Mouse (Mus musculus) forebrain, embryonic 12.5 days (tissue): ENCODE data around the gene Mrps10. TPM values are rescaled to one million over a fixed set of nuclear protein-coding genes. Genes with fewer than 3 reads are reported as not detected.
"Not testable (repeated sequence)": the region's sequence is repeated elsewhere in the genome, so short reads cannot be mapped to it uniquely, and the experiment has no call there.

Source experiments
- ATAC-seq: fragments of 200-750 bp; cut with Nextera tagmentation; 2 replicates; pipeline ENCODE4 v1.8.0; 2017; ENCODE audit warnings: moderate TSS enrichment; ENCODE audit not compliant: low FRiP score
- H3K27ac ChIP-seq: fragments of 300-500 bp; sonication (generic); 2 replicates; pipeline ENCODE4 v1.5.1; 2016; ENCODE audit warnings: mild to moderate bottlenecking
- H3K27me3 ChIP-seq: fragments of 300-500 bp; sonication (generic); 2 replicates; pipeline ENCODE4 v1.6.1; 2016; ENCODE audit warnings: mild to moderate bottlenecking
- H3K36me3 ChIP-seq: fragments of 300-500 bp; sonication (generic); replicated peaks from 2 replicates; pipeline ENCODE4 v1.6.1; 2016; ENCODE audit warnings: mild to moderate bottlenecking
- H3K4me1 ChIP-seq: fragments of 300-500 bp; sonication (generic); 2 replicates; pipeline ENCODE4 v1.6.1; 2016
- H3K4me2 ChIP-seq: fragments of 300-500 bp; sonication (generic); 2 replicates; pipeline ENCODE4 v1.6.1; 2016; ENCODE audit warnings: mild to moderate bottlenecking, moderate library complexity
- H3K4me3 ChIP-seq: fragments of 300-500 bp; sonication (generic); replicated peaks from 2 replicates; pipeline ENCODE4 v1.5.1; 2016; ENCODE audit warnings: mild to moderate bottlenecking
- H3K9ac ChIP-seq: fragments of 300-500 bp; sonication (generic); 2 replicates; pipeline ENCODE4 v1.6.1; 2016; ENCODE audit warnings: mild to moderate bottlenecking
- H3K9me3 ChIP-seq: fragments of 300-500 bp; sonication (generic); 2 replicates; pipeline ENCODE4 v1.6.1; 2016
- WGBS: fragments of 180-500 bp; shearing (Covaris S2); methylation state at CpG from one replicate; pipeline ENCODE4 v1.1.7; 2016; 5-methylcytosine and 5-hydroxymethylcytosine counted together
- polyA plus RNA-seq: library from polyadenylated mRNA; unstranded; fragments of >200 nt; fragmentation: Nextera tagmentation; extraction: Ambion mirVana; gene quantifications from 2 replicates; pipeline ENCODE4 v1.2.1, GENCODE M21; 2016

Gene Mrps10
- polyA plus RNA-seq, result 69.2 and 71.3 TPM in 2 replicates

DNA sequence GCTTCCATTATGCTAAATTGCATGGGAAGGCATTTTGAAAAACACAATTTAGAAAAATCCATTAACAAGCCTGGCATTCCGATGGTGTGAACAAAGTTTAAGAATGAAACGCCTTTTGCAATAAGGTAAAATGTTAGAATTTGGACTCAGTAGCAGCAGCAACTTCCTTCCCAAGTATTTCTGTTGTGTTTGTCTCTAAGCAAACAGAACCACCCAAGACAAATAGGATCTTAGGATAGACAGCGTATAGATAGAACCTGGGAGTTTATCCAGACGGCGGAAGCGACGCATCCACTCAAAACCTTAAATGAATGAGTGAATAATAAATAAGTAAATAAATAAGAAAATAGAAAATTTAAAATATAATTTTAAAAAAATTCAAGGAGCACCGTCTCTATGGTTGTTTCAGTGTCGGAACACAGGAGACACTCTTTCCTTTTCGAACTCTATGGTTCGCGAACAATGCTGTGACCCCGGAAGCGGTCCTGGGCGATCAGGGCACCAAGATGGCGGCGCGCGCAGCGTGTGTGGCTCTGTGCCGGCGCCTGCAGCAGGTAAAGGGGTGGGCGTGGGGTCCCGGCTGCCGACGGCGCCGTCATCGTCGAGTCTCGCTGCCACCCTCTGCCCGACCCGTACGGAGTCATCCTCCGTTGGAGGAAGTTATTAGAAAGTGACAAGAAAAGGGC lies at the start of gene Mrps10:
Gene Mrps10, plus strand, starts transcription at position 487 of the 686 bp plus-strand sequence.
- ATAC-seq, result peak; percentile 94
- peak within 1 kb of the TSS; percentile 84 for H3K4me2 ChIP-seq
- peak within 1 kb of the TSS; percentile 73 for H3K4me3 ChIP-seq
- H3K27ac ChIP-seq, result peak within 1 kb of the TSS; percentile 68; the same call in 1 of the 2 replicates
- H3K4me1 ChIP-seq, result peaks cover 17% of the 10 kb centered on the region
- peaks cover 26% of the 10 kb centered on the region for H3K27me3 ChIP-seq
- no peaks in the 10 kb centered on the region for H3K9me3 ChIP-seq
- 4% methylated on average over 35 of the region's 35 CpGs for WGBS
- peak within 1 kb of the TSS; percentile 64 for H3K9ac ChIP-seq
- H3K36me3 ChIP-seq, result peaks cover 13% of the 10 kb centered on the region

DNA sequence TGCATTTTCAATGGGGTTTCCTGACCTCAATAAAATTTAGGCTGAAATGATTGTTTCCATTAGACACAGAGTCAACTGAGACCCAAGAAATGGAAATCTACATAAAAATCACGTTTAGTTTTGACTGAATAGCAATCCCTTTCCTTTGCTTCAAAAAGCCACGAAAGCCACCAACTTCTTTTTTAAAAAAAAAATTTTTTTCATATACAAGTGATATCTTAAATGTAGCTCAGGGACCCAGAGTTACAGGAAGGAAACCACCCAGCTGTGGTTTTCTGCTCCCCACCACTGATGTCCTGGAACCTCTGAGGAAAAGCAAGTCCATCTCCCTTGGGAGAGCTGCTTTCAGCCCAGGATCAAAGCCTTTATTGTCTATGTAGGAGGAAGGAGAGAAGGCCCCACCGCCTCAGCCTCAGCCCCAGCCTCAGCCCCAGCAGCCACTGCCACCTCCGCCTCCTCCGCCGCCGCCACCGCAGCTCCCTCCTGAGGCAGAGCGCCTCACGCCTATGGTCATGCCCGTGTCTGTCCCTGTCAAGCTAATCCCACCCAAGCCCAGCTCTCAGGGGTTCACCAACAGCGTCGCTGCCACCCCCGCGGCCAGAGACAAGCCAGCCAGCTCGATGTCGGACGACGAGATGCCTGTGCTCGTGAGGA lies 49.6 kb upstream of the Mrps10 start:
- Histone ChIP-seq H3K4me1 (no peaks in the 10 kb centered on the region), H3K4me3 (no peak overlapping the region), H3K27me3 (no peaks in the 10 kb centered on the region), H3K9ac (no peak overlapping the region), H3K36me3 (peaks cover 62% of the 10 kb centered on the region), H3K4me2 (no peak overlapping the region), H3K27ac (no peak overlapping the region), H3K9me3 (no peaks in the 10 kb centered on the region)
- no peak for ATAC-seq
- WGBS, result 82% methylated on average over 20 of the region's 20 CpGs

DNA sequence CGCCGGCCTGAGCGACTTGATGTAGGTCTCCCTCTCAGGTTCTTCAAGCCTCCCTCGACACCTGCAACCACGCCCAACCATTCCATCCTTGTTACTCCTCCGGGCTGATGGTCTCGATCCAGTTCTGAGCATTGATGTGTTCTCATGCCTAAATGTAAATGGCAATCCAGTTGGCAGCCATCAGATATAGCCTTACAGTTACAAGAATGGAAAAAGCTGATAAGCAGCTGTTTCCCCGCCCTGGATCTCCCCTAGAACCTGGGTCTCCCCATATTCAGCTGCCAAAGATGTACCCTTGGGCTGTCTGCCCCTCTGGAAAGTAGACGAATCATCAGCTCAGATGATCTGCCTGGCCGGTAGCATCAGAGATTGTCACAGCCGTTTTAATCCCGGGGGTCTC lies 48.9 kb upstream of the Mrps10 start:
- no peaks in the 10 kb centered on the region for H3K9me3 ChIP-seq

DNA sequence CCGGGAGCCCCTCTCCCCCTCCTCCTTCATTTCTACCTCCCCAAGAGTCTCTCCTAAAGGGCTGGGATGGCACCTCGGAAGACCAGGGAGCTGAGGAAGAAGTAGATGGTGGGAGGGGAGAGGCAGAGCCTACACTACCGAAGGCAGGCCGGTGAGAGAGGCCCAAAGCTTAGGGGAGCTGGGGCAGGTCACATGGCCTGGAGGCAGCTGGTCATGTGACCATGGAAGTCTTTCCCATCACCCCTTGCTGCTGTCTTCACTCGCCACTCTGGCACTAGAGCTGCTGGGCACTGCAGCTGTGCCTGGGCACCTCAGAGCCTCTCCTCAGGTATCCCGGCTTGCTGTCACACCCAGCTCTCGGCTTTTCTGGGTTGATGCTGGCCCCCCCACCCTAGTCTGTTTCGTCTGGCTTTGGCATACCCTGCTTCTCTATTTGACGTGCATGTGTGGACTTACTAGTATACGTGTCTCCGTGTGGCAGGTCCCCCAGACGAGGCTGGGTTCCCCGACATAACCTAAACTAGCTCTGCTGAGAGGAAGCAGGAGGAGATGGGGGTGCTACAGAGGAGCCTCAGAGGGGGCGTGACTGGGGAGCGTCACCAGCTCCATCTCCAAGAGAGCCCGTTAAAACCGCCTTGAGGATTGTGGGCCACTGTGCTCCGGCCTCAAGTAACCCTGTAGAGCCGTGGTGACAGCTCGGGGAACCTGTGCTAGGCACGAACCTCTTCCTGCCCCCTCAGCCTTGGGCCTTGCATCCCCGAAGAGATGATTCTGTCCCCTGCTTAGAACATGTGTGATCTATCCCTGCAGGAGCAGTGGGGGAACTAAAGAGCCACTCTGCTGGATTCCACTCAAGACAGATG lies 46.3 kb upstream of the Mrps10 start:
- peaks cover 47% of the 10 kb centered on the region for H3K36me3 ChIP-seq
- H3K4me3 ChIP-seq, result no peak overlapping the region
- H3K27ac ChIP-seq, result no peak overlapping the region
- no peaks in the 10 kb centered on the region for H3K27me3 ChIP-seq
- H3K4me2 ChIP-seq, result no peak overlapping the region
- 87% methylated on average over 22 of the region's 22 CpGs for whole genome bisulfite sequencing
- H3K4me1 ChIP-seq, result no peaks in the 10 kb centered on the region
- ATAC-seq, result no peak
- H3K9ac ChIP-seq, result no peak overlapping the region
- H3K9me3 ChIP-seq, result no peaks in the 10 kb centered on the region

More for the DNA sequence above, 48.9 kb upstream of the Mrps10 start:
- Histone ChIP-seq H3K27ac (no peak overlapping the region), H3K27me3 (no peaks in the 10 kb centered on the region), H3K4me1 (no peaks in the 10 kb centered on the region), H3K4me2 (no peak overlapping the region), H3K4me3 (no peak overlapping the region), H3K9ac (no peak overlapping the region), H3K36me3 (peaks cover 59% of the 10 kb centered on the region)
- 93% methylated on average over 12 of the region's 12 CpGs for WGBS
- ATAC-seq, result no peak

DNA sequence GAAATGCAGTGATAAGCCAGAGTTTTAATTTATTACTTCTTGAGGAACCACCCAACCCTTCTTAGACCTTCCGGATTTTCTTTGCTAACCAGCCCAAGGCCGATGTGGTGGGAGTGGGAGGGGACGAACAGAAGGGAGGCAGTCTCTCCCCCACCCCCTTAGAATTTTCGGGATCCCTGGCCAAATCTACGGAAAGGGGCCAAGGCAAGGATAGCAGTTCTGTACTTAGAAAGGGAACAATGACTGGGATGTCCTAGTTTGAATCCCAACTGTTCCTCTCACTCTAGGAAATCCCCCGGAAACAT lies 45.7 kb upstream of the Mrps10 start:
- 92% methylated on average over 6 of the region's 6 CpGs for WGBS
- no peaks in the 10 kb centered on the region; the same call in 1 of the 2 replicates for H3K27me3 ChIP-seq
- peaks cover 46% of the 10 kb centered on the region for H3K36me3 ChIP-seq
- H3K9ac ChIP-seq, result no peak overlapping the region
- H3K4me1 ChIP-seq, result no peaks in the 10 kb centered on the region
- H3K4me2 ChIP-seq, result no peak overlapping the region
- no peaks in the 10 kb centered on the region for H3K9me3 ChIP-seq
- no peak for ATAC-seq
- H3K27ac ChIP-seq, result no peak overlapping the region
- no peak overlapping the region for H3K4me3 ChIP-seq

DNA sequence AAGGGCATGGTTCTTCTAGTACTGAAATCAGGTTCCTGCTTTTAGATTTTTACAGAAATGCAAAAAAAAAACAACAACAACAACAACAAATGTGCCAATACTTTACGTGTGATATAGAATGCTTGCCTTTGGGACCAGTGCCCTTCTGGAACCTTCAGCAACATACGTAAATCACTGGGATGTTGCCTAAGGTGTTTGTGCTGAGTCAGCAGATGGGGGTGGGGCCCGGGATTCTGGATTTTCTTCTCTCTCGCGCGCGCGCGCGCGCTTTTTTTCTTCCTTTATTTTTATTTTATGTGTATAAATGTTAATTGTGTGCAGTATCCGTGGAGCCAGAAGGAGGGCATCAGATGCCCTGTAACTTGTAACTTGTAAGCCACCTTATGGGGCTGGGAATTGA lies 41.1 kb upstream of the Mrps10 start:
- 96% methylated on average over 12 of the region's 12 CpGs for WGBS

DNA sequence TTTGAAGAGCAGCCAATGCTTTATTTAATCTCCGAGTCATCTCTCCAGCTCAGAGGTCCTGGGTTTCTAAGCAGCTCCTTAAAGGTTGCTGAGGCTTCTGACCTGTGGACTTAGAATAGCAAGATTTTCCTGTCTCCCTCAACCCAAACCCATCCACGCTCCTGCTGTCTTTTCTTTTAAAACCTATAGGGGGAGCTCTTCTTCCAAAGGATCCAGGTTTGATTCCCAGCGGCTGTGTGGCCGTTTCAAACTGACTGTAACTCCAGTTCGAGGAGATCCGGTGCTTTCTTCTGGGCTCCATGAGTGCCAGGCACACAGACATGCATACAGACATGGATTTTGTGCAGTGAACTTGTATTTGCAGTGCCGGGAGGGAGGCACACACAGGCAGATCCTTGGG lies 40.7 kb upstream of the Mrps10 start:
- ATAC-seq, result no peak
- Histone ChIP-seq H3K27ac (no peak overlapping the region), H3K4me2 (no peak overlapping the region), H3K27me3 (peaks cover 34% of the 10 kb centered on the region), H3K4me3 (no peak overlapping the region), H3K9me3 (no peaks in the 10 kb centered on the region), H3K9ac (no peak overlapping the region), H3K4me1 (peaks cover 3% of the 10 kb centered on the region; the same call in 1 of the 2 replicates), H3K36me3 (peaks cover 54% of the 10 kb centered on the region)
- 69% methylated on average over 7 of the region's 7 CpGs for WGBS

More for the DNA sequence above, 41.1 kb upstream of the Mrps10 start:
- no peak overlapping the region for H3K4me3 ChIP-seq
- H3K9ac ChIP-seq, result no peak overlapping the region
- no peaks in the 10 kb centered on the region for H3K9me3 ChIP-seq
- peaks cover 34% of the 10 kb centered on the region for H3K27me3 ChIP-seq
- no peak for ATAC-seq
- peaks cover 58% of the 10 kb centered on the region for H3K36me3 ChIP-seq
- H3K4me2 ChIP-seq, result no peak overlapping the region
- no peaks in the 10 kb centered on the region for H3K4me1 ChIP-seq
- H3K27ac ChIP-seq, result no peak overlapping the region

DNA sequence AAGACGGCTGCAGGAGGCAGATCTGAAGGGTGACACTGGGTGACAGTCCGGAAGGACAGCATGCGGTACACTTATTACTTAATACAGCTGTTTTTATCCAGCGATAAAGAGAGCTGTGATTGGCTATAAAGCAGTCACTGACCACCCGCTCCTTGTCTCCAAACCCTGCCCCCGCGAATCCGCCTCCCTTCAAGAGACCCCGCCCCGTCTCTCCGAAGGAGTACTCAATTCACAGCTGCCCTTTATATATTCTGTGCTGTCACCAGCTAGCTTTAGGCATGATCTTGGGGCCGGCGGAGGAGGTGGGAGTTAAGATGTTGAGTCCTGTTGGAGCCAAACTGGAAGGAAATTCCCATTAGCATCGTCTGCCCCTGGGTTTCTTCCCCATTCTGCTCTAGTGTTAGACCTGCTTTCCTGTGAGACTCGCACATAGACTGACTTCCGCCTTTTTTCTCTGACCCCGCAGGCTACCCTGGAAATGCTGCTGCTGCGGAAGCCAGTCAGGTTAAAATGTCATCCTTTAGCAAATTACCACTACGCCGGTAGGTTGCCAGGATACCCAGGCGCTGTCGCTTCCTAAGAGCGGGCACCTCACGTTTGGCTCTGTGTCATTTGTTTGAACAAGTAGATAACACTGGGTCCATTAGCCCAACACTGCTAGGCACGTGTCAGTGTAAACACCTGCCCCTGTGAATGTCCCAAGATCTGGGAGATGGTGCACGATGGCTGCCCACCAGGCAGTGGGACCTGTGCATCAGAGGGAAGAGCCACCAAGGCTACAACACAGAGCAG lies 39.9 kb upstream of the Mrps10 start:
- 92% methylated on average over 26 of the region's 26 CpGs for WGBS
- no peak overlapping the region for H3K4me2 ChIP-seq
- H3K9me3 ChIP-seq, result no peaks in the 10 kb centered on the region
- peaks cover 34% of the 10 kb centered on the region for H3K27me3 ChIP-seq
- H3K9ac ChIP-seq, result no peak overlapping the region
- peaks cover 11% of the 10 kb centered on the region; the same call in 1 of the 2 replicates for H3K4me1 ChIP-seq
- H3K27ac ChIP-seq, result no peak overlapping the region
- ATAC-seq, result no peak
- peaks cover 48% of the 10 kb centered on the region for H3K36me3 ChIP-seq
- no peak overlapping the region for H3K4me3 ChIP-seq

DNA sequence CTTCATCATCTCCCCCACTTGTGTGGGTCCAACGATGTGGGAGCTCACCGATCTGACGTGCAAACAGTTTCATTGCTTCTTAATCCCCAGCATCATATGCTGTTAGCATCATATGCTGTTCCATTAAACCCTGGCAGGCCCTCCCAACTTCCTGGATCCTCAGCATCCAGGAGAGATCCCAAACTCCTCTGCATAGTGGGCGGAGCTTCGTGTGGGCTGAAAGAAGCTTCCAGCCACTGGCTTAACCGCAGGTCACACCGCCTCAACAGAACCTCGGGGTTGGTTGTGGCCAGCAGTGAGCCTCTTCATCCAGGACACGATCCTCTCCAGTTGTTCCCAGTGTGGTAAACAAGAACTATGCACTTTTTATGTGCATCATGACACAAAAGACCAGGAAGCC lies 38.1 kb upstream of the Mrps10 start:
- Histone ChIP-seq H3K4me2 (no peak overlapping the region), H3K27me3 (peaks cover 52% of the 10 kb centered on the region), H3K4me1 (peaks cover 14% of the 10 kb centered on the region; the same call in 1 of the 2 replicates), H3K9ac (no peak overlapping the region), H3K36me3 (peaks cover 42% of the 10 kb centered on the region), H3K27ac (no peak overlapping the region), H3K4me3 (no peak overlapping the region), H3K9me3 (no peaks in the 10 kb centered on the region)
- ATAC-seq, result no peak
- 94% methylated on average over 9 of the region's 9 CpGs for WGBS

DNA sequence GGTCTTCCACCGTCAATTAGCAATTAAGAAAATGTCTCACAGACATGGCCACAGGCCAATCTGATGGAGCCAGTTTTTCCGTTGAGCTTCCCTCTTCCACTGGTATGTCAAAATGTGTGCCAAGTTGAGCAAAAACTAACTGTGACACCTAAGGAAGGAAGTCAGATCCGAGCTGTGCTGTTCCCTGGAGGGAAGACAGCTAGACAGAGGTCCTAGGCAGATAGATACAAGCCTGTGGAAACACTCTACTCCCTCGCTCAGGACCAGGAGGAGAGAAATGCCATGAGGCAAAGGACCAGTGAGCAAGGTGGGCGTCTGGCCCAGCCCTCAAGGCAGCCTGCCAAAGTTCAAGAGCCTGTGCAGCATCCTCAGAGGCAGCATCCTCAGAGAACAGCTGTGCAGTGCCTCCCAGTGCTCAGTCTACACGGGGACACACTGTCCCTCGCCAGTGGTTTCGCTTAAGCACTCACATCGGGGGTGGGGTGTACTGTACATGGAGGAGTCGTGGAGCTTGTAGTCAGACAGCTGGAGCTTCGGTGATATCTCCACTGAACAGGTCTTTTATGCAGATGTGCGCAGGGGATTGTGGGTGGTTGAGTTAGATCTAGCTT lies 36.6 kb upstream of the Mrps10 start:
- Histone ChIP-seq H3K4me1 (peaks cover 14% of the 10 kb centered on the region; the same call in 1 of the 2 replicates), H3K9ac (no peak overlapping the region), H3K4me3 (no peak overlapping the region), H3K27me3 (peaks cover 67% of the 10 kb centered on the region), H3K4me2 (no peak overlapping the region), H3K9me3 (no peaks in the 10 kb centered on the region), H3K27ac (no peak overlapping the region), H3K36me3 (peaks cover 36% of the 10 kb centered on the region)
- whole genome bisulfite sequencing, result 84% methylated on average over 12 of the region's 12 CpGs
- ATAC-seq, result no peak

DNA sequence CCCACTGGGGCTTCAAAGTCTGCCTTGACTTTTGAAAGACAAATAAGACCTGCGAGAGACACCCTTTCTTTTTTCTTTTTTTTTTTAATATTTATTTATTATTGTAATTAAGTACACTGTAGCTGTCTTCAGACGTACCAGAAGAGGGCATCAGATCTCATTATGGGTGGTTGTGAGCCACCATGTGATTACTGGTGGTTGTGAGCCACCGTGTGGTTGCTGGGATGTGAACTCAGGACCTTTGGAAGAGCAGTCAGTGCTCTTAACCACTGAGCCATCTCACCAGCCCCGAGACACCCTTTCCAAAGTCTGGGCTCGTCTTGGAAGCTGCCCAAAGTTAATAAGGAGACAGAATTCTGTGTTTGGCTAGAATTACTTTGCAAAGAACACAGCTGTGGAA lies 36.0 kb upstream of the Mrps10 start:
- not testable (repeated sequence) for H3K4me2 ChIP-seq, H3K9ac ChIP-seq, H3K9me3 ChIP-seq, ATAC-seq, H3K27ac ChIP-seq, H3K4me3 ChIP-seq
- H3K36me3 ChIP-seq, result peaks cover 39% of the 10 kb centered on the region
- peaks cover 70% of the 10 kb centered on the region for H3K27me3 ChIP-seq
- H3K4me1 ChIP-seq, result peaks cover 14% of the 10 kb centered on the region; the same call in 1 of the 2 replicates
- 37% methylated on average over 5 of the region's 5 CpGs for WGBS
